Mouse (Mus musculus): ENCODE measurements around the gene AI837181.

The AI837181 gene

GRCm38 (mm10) chr19:5414534-5414957 lies 10.4 kb upstream of the AI837181 start:
- no peak for DNase-seq (ENCODE audit: low read depth, low spot score)

GRCm38 (mm10) chr19:5418750-5419466 lies 6.0 kb upstream of the AI837181 start:
- no peak for DNase-seq (ENCODE audit: low read depth, low spot score)

GRCm38 (mm10) chr19:5419630-5420029 lies 5.3 kb upstream of the AI837181 start:
- no peak for DNase-seq (ENCODE audit: low read depth, low spot score)

GRCm38 (mm10) chr19:5420579-5420978 lies 4.4 kb upstream of the AI837181 start:
- no peak for DNase-seq (ENCODE audit: low read depth, low spot score)

- DNase-seq (ENCODE audit: low read depth, low spot score) = no peak
Observed at GRCm38 (mm10) chr19:5421784-5422183, 3.2 kb upstream of the AI837181 start.

- DNase-seq (ENCODE audit: low read depth, low spot score) = no peak
Observed at GRCm38 (mm10) chr19:5422267-5422666, 2.7 kb upstream of the AI837181 start.

- DNase-seq (ENCODE audit: low read depth, low spot score) = no peak
Observed at GRCm38 (mm10) chr19:5422895-5423443, 2.0 kb upstream of the AI837181 start.

- DNase-seq (ENCODE audit: low read depth, low spot score) = no peak
Observed at GRCm38 (mm10) chr19:5423561-5423960, 1.4 kb upstream of the AI837181 start.

- peak; percentile 80 for DNase-seq (ENCODE audit: low read depth, low spot score)
Observed at GRCm38 (mm10) chr19:5424092-5424781, 707 bp upstream of the AI837181 start.

- no peak for DNase-seq (ENCODE audit: low read depth, low spot score)
Observed at GRCm38 (mm10) chr19:5425906-5426565, 1.1 kb downstream of the AI837181 start.

GRCm38 (mm10) chr19:5426640-5427290 lies 1.8 kb downstream of the AI837181 start:
- no peak for DNase-seq (ENCODE audit: low read depth, low spot score)

- DNase-seq (ENCODE audit: low read depth, low spot score) = peak; percentile 72
Observed at GRCm38 (mm10) chr19:5428083-5428482, 3.1 kb downstream of the AI837181 start.

- no peak for DNase-seq (ENCODE audit: low read depth, low spot score)
Observed at GRCm38 (mm10) chr19:5429219-5429618, 4.3 kb downstream of the AI837181 start.

- DNase-seq (ENCODE audit: low read depth, low spot score) = no peak
Observed at GRCm38 (mm10) chr19:5429806-5430205, 4.9 kb downstream of the AI837181 start.

GRCm38 (mm10) chr19:5430408-5430807 lies 5.5 kb downstream of the AI837181 start:
- DNase-seq (ENCODE audit: low read depth, low spot score) = no peak

GRCm38 (mm10) chr19:5431911-5432464 lies 7.0 kb downstream of the AI837181 start:
- peak; percentile 66 for DNase-seq (ENCODE audit: low read depth, low spot score)

GRCm38 (mm10) chr19:5432992-5433852 lies 8.3 kb downstream of the AI837181 start:
- peak; percentile 75 for DNase-seq (ENCODE audit: low read depth, low spot score)

GRCm38 (mm10) chr19:5433951-5434350 lies 9.0 kb downstream of the AI837181 start:
- peak; percentile 14 for DNase-seq (ENCODE audit: low read depth, low spot score)

GRCm38 (mm10) chr19:5444371-5444908 lies 19.5 kb downstream of the AI837181 start:
- DNase-seq (ENCODE audit: low read depth, low spot score) = no peak

- DNase-seq (ENCODE audit: low read depth, low spot score) = no peak
Observed at GRCm38 (mm10) chr19:5444954-5445353, 20.0 kb downstream of the AI837181 start.
